Mouse (Mus musculus) heart, postnatal 14 days (tissue): ENCODE measurements around the gene Lmntd1. TPM values are rescaled to one million over a fixed set of nuclear protein-coding genes. Genes with fewer than 3 reads are reported as not detected.
A peak's percentile ranks its signal among the peaks of the same experiment; 100 is the strongest.
"Not testable (repeated sequence)": the region's sequence is repeated elsewhere in the genome, so short reads cannot be mapped to it uniquely, and the experiment has no call there.

ENCODE experiments used
- DNase-seq, 2 experiments: peaks; one replicate each; pipeline ENCODE4 v3.0.0; 2021 to 2022
- intact Hi-C: fragments of 180-260 bp; cut with DNase I; formaldehyde crosslinking; loops from one replicate; pipeline ENCODE4 v1.15.1; 2025
- total RNA-seq, 2 experiments: library from RNA; stranded (reverse); gene quantifications; 2 replicates each; pipeline ENCODE4 v1.2.3; 2021

Lmntd1 gene
- total RNA-seq, 2 experiments from 2014 or later: 0.59 to 1.4 TPM

GRCm38 (mm10) chr6:145358001-145358400 is 256.1 kb downstream of the Lmntd1 start:
- no peak for DNase-seq
- intact Hi-C loops: loop anchor here (5.0 kb wide), 1 partner anchor 44 kb away; no protein-coding TSS in a partner anchor

GRCm38 (mm10) chr6:145353806-145354205 is 260.3 kb downstream of the Lmntd1 start:
- intact Hi-C loops: no loop called here
- DNase-seq: no peak

- intact Hi-C loops: no loop called here
- DNase-seq: no peak
Measured at GRCm38 (mm10) chr6:145352705-145353104, 261.4 kb downstream of the Lmntd1 start.

- peak in 1 of 2 experiments; percentile 38 for DNase-seq
- intact Hi-C loops: no loop called here
Measured at GRCm38 (mm10) chr6:145348196-145348915, 265.8 kb downstream of the Lmntd1 start.

GRCm38 (mm10) chr6:145347641-145348040 is 266.5 kb downstream of the Lmntd1 start:
- no peak for DNase-seq
- intact Hi-C loops: no loop called here

GRCm38 (mm10) chr6:145346789-145347557 is 267.1 kb downstream of the Lmntd1 start:
- DNase-seq: peak in 1 of 2 experiments; percentile 34
- intact Hi-C loops: no loop called here

GRCm38 (mm10) chr6:145346305-145346704 is 267.8 kb downstream of the Lmntd1 start:
- intact Hi-C loops: no loop called here
- no peak for DNase-seq

GRCm38 (mm10) chr6:145344719-145345118 is 269.4 kb downstream of the Lmntd1 start:
- intact Hi-C loops: no loop called here
- DNase-seq: no peak

- intact Hi-C loops: no loop called here
- no peak for DNase-seq
Measured at GRCm38 (mm10) chr6:145343457-145343856, 270.7 kb downstream of the Lmntd1 start.

GRCm38 (mm10) chr6:145342836-145343235 is 271.3 kb downstream of the Lmntd1 start:
- intact Hi-C loops: no loop called here
- no peak for DNase-seq

- intact Hi-C loops: loop anchor here (1.0 to 2.0 kb wide), 3 partner anchors 131 to 253 kb away; no protein-coding TSS in a partner anchor
- peak; percentile 80 to 89 for DNase-seq
Measured at GRCm38 (mm10) chr6:145341301-145342193, 272.6 kb downstream of the Lmntd1 start.

- intact Hi-C loops: loop anchor here (1.0 to 2.0 kb wide), 4 partner anchors 90 to 252 kb away; partner anchors contain the start of gene Kras
- peak; percentile 95 to 96 for DNase-seq
Measured at GRCm38 (mm10) chr6:145340657-145341146, 273.4 kb downstream of the Lmntd1 start.

- intact Hi-C loops: loop anchor here (1.0 to 2.0 kb wide), 4 partner anchors 37 to 251 kb away; partner anchors contain the start of gene Kras
- DNase-seq: peak; percentile 73 to 77
Measured at GRCm38 (mm10) chr6:145339956-145340656, 274.0 kb downstream of the Lmntd1 start.

- intact Hi-C loops: loop anchor here (2.0 kb wide), 1 partner anchor 36 kb away; no protein-coding TSS in a partner anchor
Measured at GRCm38 (mm10) chr6:145338571-145339294, 275.4 kb downstream of the Lmntd1 start.

GRCm38 (mm10) chr6:145337521-145337920 is 276.6 kb downstream of the Lmntd1 start:
- intact Hi-C loops: not testable (repeated sequence)

More at GRCm38 (mm10) chr6:145338571-145339294, 275.4 kb downstream of the Lmntd1 start:
- no peak for DNase-seq

GRCm38 (mm10) chr6:145335876-145336768 is 278.0 kb downstream of the Lmntd1 start:
- intact Hi-C loops: no loop called here
- no peak for DNase-seq

More at GRCm38 (mm10) chr6:145337521-145337920, 276.6 kb downstream of the Lmntd1 start:
- not testable (repeated sequence) for DNase-seq

- no peak for DNase-seq
- intact Hi-C loops: no loop called here
Measured at GRCm38 (mm10) chr6:145334211-145334610, 279.9 kb downstream of the Lmntd1 start.
